Mouse (Mus musculus): ENCODE measurements around the gene Cd300a. TPM values are rescaled to one million over a fixed set of nuclear protein-coding genes. Genes with fewer than 3 reads are reported as not detected.
A peak's percentile ranks its signal among the peaks of the same experiment; 100 is the strongest.

Gene Cd300a
- polyA plus RNA-seq, 1 experiment from 2014 or later = 9.7 TPM

GRCm38 (mm10) chr11:114876621-114877020 lies 13.2 kb upstream of the Cd300a start:
- H3K4me2 ChIP-seq (ENCODE audit: low read depth, low read length) = no peak overlapping the region
- no peak overlapping the region for H3K9ac ChIP-seq (replicated peaks)
- H3K36me3 ChIP-seq (replicated peaks; ENCODE audit: insufficient read depth, low read length) = peaks cover 3% of the 10 kb centered on the region; the same call in 1 of the 2 replicates
- ATAC-seq (no peak), DNase-seq (no peak)
- H3K27me3 ChIP-seq (ENCODE audit: insufficient read depth, low read length) = no peaks in the 10 kb centered on the region
- TF ChIP-seq CTCF (IDR thresholded peaks at IDR 0.05; ENCODE audit: low read depth) = no peak
- H3K4me1 ChIP-seq (ENCODE audit: insufficient read depth) = peaks cover 40% of the 10 kb centered on the region
- 56% methylated on average over 2 of the region's 2 CpGs for WGBS (ENCODE audit: insufficient replicate concordance)
- H3K9me3 ChIP-seq (ENCODE audit: low read length) = no peaks in the 10 kb centered on the region
- no peak overlapping the region for H3K27ac ChIP-seq (ENCODE audit: low read depth)
- no peak overlapping the region for H3K4me3 ChIP-seq (ENCODE audit: low read depth, low read length)

GRCm38 (mm10) chr11:114877145-114877544 lies 12.7 kb upstream of the Cd300a start:
- peaks cover 3% of the 10 kb centered on the region; the same call in 1 of the 2 replicates for H3K36me3 ChIP-seq (replicated peaks; ENCODE audit: insufficient read depth, low read length)
- TF ChIP-seq EP300 (IDR thresholded peaks at IDR 0.05; ENCODE audit: low read depth) = no peak
- TF ChIP-seq CTCF (IDR thresholded peaks at IDR 0.05; ENCODE audit: low read depth) = peak; percentile 81
- WGBS (ENCODE audit: insufficient replicate concordance) = 20% methylated on average over 3 of the region's 3 CpGs
- H3K27me3 ChIP-seq (ENCODE audit: insufficient read depth, low read length) = no peaks in the 10 kb centered on the region
- ATAC-seq (peak; percentile 39; the same call in 1 of the 2 replicates), DNase-seq (peak; percentile 63)
- H3K9ac ChIP-seq (replicated peaks) = no peak overlapping the region
- no peak overlapping the region for H3K4me3 ChIP-seq (ENCODE audit: low read depth, low read length)
- peaks cover 40% of the 10 kb centered on the region for H3K4me1 ChIP-seq (ENCODE audit: insufficient read depth)
- H3K27ac ChIP-seq (ENCODE audit: low read depth) = no peak overlapping the region
- H3K9me3 ChIP-seq (ENCODE audit: low read length) = no peaks in the 10 kb centered on the region
- no peak overlapping the region for H3K4me2 ChIP-seq (ENCODE audit: low read depth, low read length)

DNA sequence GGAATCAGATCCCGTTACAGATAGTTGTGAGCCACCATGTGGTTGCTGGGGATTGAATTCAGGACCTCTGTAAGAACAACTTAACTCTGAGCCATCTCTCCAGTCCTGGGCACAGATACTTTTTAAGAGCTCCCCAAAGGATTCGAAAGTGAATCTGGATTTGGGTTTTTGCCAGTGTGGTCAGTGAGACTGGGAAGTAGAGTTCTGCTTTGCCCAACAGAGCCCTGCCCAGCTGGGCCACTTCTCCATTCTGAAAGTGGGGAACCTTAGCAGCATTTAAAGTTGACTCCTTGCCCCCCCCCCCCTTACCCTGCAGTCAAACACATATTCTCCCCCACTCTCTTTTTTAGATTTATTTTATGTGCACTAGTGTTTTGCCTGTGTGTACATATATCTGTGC lies 10.2 kb upstream of the Cd300a start:
- Histone ChIP-seq H3K4me2 (ENCODE audit: low read depth, low read length) (no peak overlapping the region), H3K9me3 (ENCODE audit: low read length) (no peaks in the 10 kb centered on the region), H3K27me3 (ENCODE audit: insufficient read depth, low read length) (no peaks in the 10 kb centered on the region), H3K27ac (ENCODE audit: low read depth) (peak overlapping the region; percentile 37; the same call in 1 of the 2 replicates), H3K36me3 (replicated peaks; ENCODE audit: insufficient read depth, low read length) (no peaks in the 10 kb centered on the region), H3K4me3 (ENCODE audit: low read depth, low read length) (no peak overlapping the region), H3K9ac (replicated peaks) (no peak overlapping the region), H3K4me1 (ENCODE audit: insufficient read depth) (peaks cover 29% of the 10 kb centered on the region)
- WGBS (ENCODE audit: insufficient replicate concordance) = 50% methylated on average over 2 of the region's 2 CpGs
- peak; percentile 46 for DNase-seq
- TF ChIP-seq CTCF (IDR thresholded peaks at IDR 0.05; ENCODE audit: low read depth) (no peak), EP300 (IDR thresholded peaks at IDR 0.05; ENCODE audit: low read depth) (no peak)
- peak; percentile 31; the same call in 1 of the 2 replicates for ATAC-seq

- Histone ChIP-seq H3K4me1 (ENCODE audit: insufficient read depth) (peaks cover 26% of the 10 kb centered on the region), H3K4me3 (ENCODE audit: low read depth, low read length) (no peak overlapping the region), H3K27ac (ENCODE audit: low read depth) (peak overlapping the region; percentile 37; the same call in 1 of the 2 replicates), H3K9ac (replicated peaks) (no peak overlapping the region), H3K27me3 (ENCODE audit: insufficient read depth, low read length) (no peaks in the 10 kb centered on the region), H3K9me3 (ENCODE audit: low read length) (no peaks in the 10 kb centered on the region), H3K36me3 (replicated peaks; ENCODE audit: insufficient read depth, low read length) (no peaks in the 10 kb centered on the region), H3K4me2 (ENCODE audit: low read depth, low read length) (no peak overlapping the region)
- DNase-seq (no peak), ATAC-seq (no peak)
- TF ChIP-seq EP300 (IDR thresholded peaks at IDR 0.05; ENCODE audit: low read depth) = no peak
- no peak for TF ChIP-seq CTCF (IDR thresholded peaks at IDR 0.05; ENCODE audit: low read depth)
Measured at GRCm38 (mm10) chr11:114880185-114880584, 9.7 kb upstream of the Cd300a start.

- Histone ChIP-seq H3K4me2 (ENCODE audit: low read depth, low read length) (no peak overlapping the region), H3K36me3 (replicated peaks; ENCODE audit: insufficient read depth, low read length) (no peaks in the 10 kb centered on the region), H3K9me3 (ENCODE audit: low read length) (no peaks in the 10 kb centered on the region), H3K27ac (ENCODE audit: low read depth) (peak overlapping the region; percentile 37; the same call in 1 of the 2 replicates), H3K4me1 (ENCODE audit: insufficient read depth) (peaks cover 28% of the 10 kb centered on the region), H3K4me3 (ENCODE audit: low read depth, low read length) (no peak overlapping the region), H3K27me3 (ENCODE audit: insufficient read depth, low read length) (no peaks in the 10 kb centered on the region), H3K9ac (replicated peaks) (no peak overlapping the region)
- 0% methylated on average over 1 of the region's 1 CpGs for WGBS (ENCODE audit: insufficient replicate concordance)
- DNase-seq (peak; percentile 58), ATAC-seq (no peak)
- TF ChIP-seq EP300 (IDR thresholded peaks at IDR 0.05; ENCODE audit: low read depth) = no peak
- TF ChIP-seq CTCF (IDR thresholded peaks at IDR 0.05; ENCODE audit: low read depth) = peak; percentile 73
Measured at GRCm38 (mm10) chr11:114880589-114880988, 9.3 kb upstream of the Cd300a start.

DNA sequence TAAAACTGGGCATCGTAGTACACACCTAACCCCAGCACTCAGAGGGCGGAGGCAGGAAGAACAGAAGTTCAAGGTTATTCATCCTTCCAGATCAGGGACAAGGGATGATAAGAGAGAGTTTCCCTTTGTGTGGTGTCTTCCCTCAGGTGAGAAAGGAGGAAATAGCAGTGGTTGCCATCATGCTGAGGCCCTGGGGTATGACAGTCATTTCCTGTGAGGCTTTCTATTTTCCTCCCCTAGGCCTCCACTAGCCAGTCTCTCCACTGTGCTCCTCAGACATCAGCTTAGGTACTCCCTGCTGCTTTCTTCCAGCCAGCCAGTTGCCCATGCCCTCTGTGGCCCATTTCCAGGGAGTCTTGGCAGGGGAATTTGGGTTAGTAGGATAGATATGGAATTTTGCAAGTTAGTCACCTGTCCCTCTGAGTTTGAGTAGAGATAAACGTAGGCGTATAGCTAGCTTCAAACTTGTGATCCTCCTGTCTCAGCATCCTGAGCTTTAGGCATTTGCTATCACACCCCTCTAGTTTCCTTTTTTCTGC lies 6.5 kb upstream of the Cd300a start:
- Histone ChIP-seq H3K4me3 (ENCODE audit: low read depth, low read length) (no peak overlapping the region), H3K9ac (replicated peaks) (no peak overlapping the region), H3K36me3 (replicated peaks; ENCODE audit: insufficient read depth, low read length) (no peaks in the 10 kb centered on the region), H3K27ac (ENCODE audit: low read depth) (peak overlapping the region; percentile 22; the same call in 1 of the 2 replicates), H3K4me2 (ENCODE audit: low read depth, low read length) (no peak overlapping the region), H3K27me3 (ENCODE audit: insufficient read depth, low read length) (no peaks in the 10 kb centered on the region), H3K9me3 (ENCODE audit: low read length) (no peaks in the 10 kb centered on the region), H3K4me1 (ENCODE audit: insufficient read depth) (peaks cover 18% of the 10 kb centered on the region)
- 81% methylated on average over 4 of the region's 4 CpGs for WGBS (ENCODE audit: insufficient replicate concordance)
- TF ChIP-seq CTCF (IDR thresholded peaks at IDR 0.05; ENCODE audit: low read depth) = no peak
- TF ChIP-seq EP300 (IDR thresholded peaks at IDR 0.05; ENCODE audit: low read depth) = no peak
- no peak for DNase-seq
- ATAC-seq = no peak
